Mouse (Mus musculus): ENCODE measurements around the gene Gart.
A peak's percentile ranks its signal among the peaks of the same experiment; 100 is the strongest.

Gart gene

GRCm38 (mm10) chr16:91646681-91647419, at the start of gene Gart:
TSS of gene Gart (minus strand) at chr16:91646952.
- peak; percentile 95 for DNase-seq

GRCm38 (mm10) chr16:91695108-91695755, 48.5 kb upstream of the Gart start:
- peak; percentile 31 for DNase-seq

- peak; percentile 79 for DNase-seq
These were observed 47.8 kb upstream of the Gart start for GRCm38 (mm10) chr16:91694455-91695084.

- DNase-seq, result no peak
These were observed 43.0 kb upstream of the Gart start for GRCm38 (mm10) chr16:91689791-91690190.

GRCm38 (mm10) chr16:91688619-91689334, 42.0 kb upstream of the Gart start, which contains the start of gene Donson:
TSS of gene Donson (minus strand) at chr16:91688770.
- peak; percentile 97 for DNase-seq

GRCm38 (mm10) chr16:91688023-91688618, 41.4 kb upstream of the Gart start:
- DNase-seq, result no peak

GRCm38 (mm10) chr16:91686369-91686768, 39.6 kb upstream of the Gart start:
- no peak for DNase-seq

GRCm38 (mm10) chr16:91685526-91685925, 38.8 kb upstream of the Gart start:
- DNase-seq, result no peak

GRCm38 (mm10) chr16:91680656-91681055, 33.9 kb upstream of the Gart start:
- no peak for DNase-seq

- no peak for DNase-seq
These were observed 31.6 kb upstream of the Gart start for GRCm38 (mm10) chr16:91678147-91678911.

GRCm38 (mm10) chr16:91674500-91674899, 27.7 kb upstream of the Gart start:
- DNase-seq, result peak; percentile 26

- no peak for DNase-seq
These were observed 17.0 kb upstream of the Gart start for GRCm38 (mm10) chr16:91663795-91664194.

GRCm38 (mm10) chr16:91662336-91662735, 15.6 kb upstream of the Gart start:
- no peak for DNase-seq

GRCm38 (mm10) chr16:91661397-91661796, 14.6 kb upstream of the Gart start:
- no peak for DNase-seq

- DNase-seq, result no peak
These were observed 13.0 kb upstream of the Gart start for GRCm38 (mm10) chr16:91659798-91660197.

- DNase-seq, result no peak
These were observed 11.7 kb upstream of the Gart start for GRCm38 (mm10) chr16:91658471-91658870.

GRCm38 (mm10) chr16:91657285-91657684, 10.5 kb upstream of the Gart start:
- no peak for DNase-seq

- no peak for DNase-seq
These were observed 8.5 kb upstream of the Gart start for GRCm38 (mm10) chr16:91655285-91655684.

- DNase-seq, result no peak
These were observed 5.4 kb upstream of the Gart start for GRCm38 (mm10) chr16:91652191-91652590.

- DNase-seq, result no peak
These were observed 3.0 kb upstream of the Gart start for GRCm38 (mm10) chr16:91649781-91650180.

GRCm38 (mm10) chr16:91649246-91649645, 2.5 kb upstream of the Gart start:
- DNase-seq, result no peak

- peak; percentile 89 for DNase-seq
These were observed 1.4 kb upstream of the Gart start for GRCm38 (mm10) chr16:91648220-91648550.
